Mouse (Mus musculus) neural tube, embryonic 15.5 days (tissue): ENCODE measurements around the gene Panx1. TPM values are rescaled to one million over a fixed set of nuclear protein-coding genes. Genes with fewer than 3 reads are reported as not detected.
A peak's percentile ranks its signal among the peaks of the same experiment; 100 is the strongest.

Experiments used
- ATAC-seq: fragments of 200-750 bp; cut with Nextera tagmentation; 2 replicates; pipeline ENCODE4 v1.8.0; 2017; ENCODE audit warnings: mild to moderate bottlenecking, moderate TSS enrichment, moderate library complexity; ENCODE audit not compliant: low FRiP score
- H3K27ac ChIP-seq: fragments of 300-500 bp; sonication (generic); replicated peaks from 2 replicates; pipeline ENCODE4 v1.5.1; 2015; ENCODE audit warnings: mild to moderate bottlenecking, inconsistent platforms
- H3K27me3 ChIP-seq: fragments of 300-500 bp; sonication (generic); replicated peaks from 2 replicates; pipeline ENCODE4 v1.6.1; 2015; ENCODE audit warnings: inconsistent platforms
- H3K36me3 ChIP-seq: fragments of 300-500 bp; sonication (generic); 2 replicates; pipeline ENCODE4 v1.6.1; 2015; ENCODE audit warnings: inconsistent platforms
- H3K4me1 ChIP-seq: fragments of 300-500 bp; sonication (generic); 2 replicates; pipeline ENCODE4 v1.6.1; 2015; ENCODE audit warnings: inconsistent platforms
- H3K4me2 ChIP-seq: fragments of 300-500 bp; sonication (generic); 2 replicates; pipeline ENCODE4 v1.6.1; 2015; ENCODE audit warnings: inconsistent platforms, mild to moderate bottlenecking, moderate library complexity
- H3K4me3 ChIP-seq: fragments of 300-500 bp; sonication (generic); replicated peaks from 2 replicates; pipeline ENCODE4 v1.5.1; 2015; ENCODE audit warnings: mild to moderate bottlenecking, inconsistent platforms
- H3K9ac ChIP-seq: fragments of 300-500 bp; sonication (generic); replicated peaks from 2 replicates; pipeline ENCODE4 v1.6.1; 2015; ENCODE audit warnings: mild to moderate bottlenecking, inconsistent platforms
- H3K9me3 ChIP-seq: fragments of 300-500 bp; sonication (generic); replicated peaks from 2 replicates; pipeline ENCODE4 v1.6.1; 2016; ENCODE audit warnings: inconsistent platforms
- WGBS: fragments of 180-500 bp; shearing (Covaris S2); methylation state at CpG from one replicate; pipeline ENCODE4 v1.1.7; 2015; ENCODE audit warnings: mixed read lengths; 5-methylcytosine and 5-hydroxymethylcytosine counted together
- polyA plus RNA-seq: library from polyadenylated mRNA; unstranded; fragments of >200 nt; fragmentation: Nextera tagmentation; extraction: Ambion mirVana; gene quantifications from 2 replicates; pipeline ENCODE4 v1.2.1, GENCODE M21; 2015

Gene Panx1
- polyA plus RNA-seq, 1 experiment from 2014 or later = 164 TPM

DNA sequence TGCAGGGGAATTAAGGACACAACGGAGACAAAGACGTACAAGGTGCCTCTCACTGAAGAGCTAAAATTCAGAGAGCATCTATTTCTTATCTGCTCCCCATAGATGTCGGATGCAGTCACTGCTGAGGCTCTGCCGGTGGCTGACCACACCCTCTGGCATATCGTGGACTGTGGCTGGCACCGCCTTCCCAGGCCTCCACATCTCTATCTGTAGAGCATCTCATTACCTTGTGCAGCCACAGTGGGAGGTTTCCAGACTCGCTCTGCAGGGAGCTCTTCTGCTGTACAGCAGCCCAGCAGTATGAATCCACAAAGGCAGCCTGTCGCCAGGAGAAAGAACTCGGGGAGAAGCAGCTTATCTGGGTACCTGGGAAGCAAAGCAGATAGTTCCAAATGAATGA, 24.1 kb downstream of the Panx1 start:
- Histone ChIP-seq H3K4me3 (no peak overlapping the region), H3K27ac (no peak overlapping the region), H3K36me3 (peaks cover 22% of the 10 kb centered on the region), H3K9ac (no peak overlapping the region), H3K9me3 (no peaks in the 10 kb centered on the region), H3K27me3 (no peaks in the 10 kb centered on the region), H3K4me1 (no peaks in the 10 kb centered on the region), H3K4me2 (no peak overlapping the region)
- ATAC-seq = no peak
- WGBS = 84% methylated on average over 9 of the region's 9 CpGs

GRCm38 (mm10) chr9:15020561-15021080, 24.7 kb downstream of the Panx1 start:
- no peak overlapping the region for H3K27ac ChIP-seq
- no peak overlapping the region for H3K4me2 ChIP-seq
- H3K9ac ChIP-seq = no peak overlapping the region
- no peaks in the 10 kb centered on the region for H3K9me3 ChIP-seq
- H3K4me3 ChIP-seq = no peak overlapping the region
- peaks cover 22% of the 10 kb centered on the region for H3K36me3 ChIP-seq
- no peaks in the 10 kb centered on the region for H3K4me1 ChIP-seq
- WGBS = 93% methylated on average over 5 of the region's 5 CpGs
- no peak for ATAC-seq
- no peaks in the 10 kb centered on the region for H3K27me3 ChIP-seq

GRCm38 (mm10) chr9:15018756-15019131, 26.5 kb downstream of the Panx1 start:
- Histone ChIP-seq H3K4me3 (no peak overlapping the region), H3K27me3 (no peaks in the 10 kb centered on the region), H3K9me3 (no peaks in the 10 kb centered on the region), H3K27ac (no peak overlapping the region), H3K4me2 (no peak overlapping the region), H3K9ac (no peak overlapping the region), H3K4me1 (no peaks in the 10 kb centered on the region), H3K36me3 (peaks cover 26% of the 10 kb centered on the region)
- ATAC-seq = no peak
- WGBS = 85% methylated on average over 5 of the region's 5 CpGs

- no peak for ATAC-seq
- Histone ChIP-seq H3K36me3 (peaks cover 28% of the 10 kb centered on the region), H3K4me2 (no peak overlapping the region), H3K27ac (no peak overlapping the region), H3K4me3 (no peak overlapping the region), H3K4me1 (no peaks in the 10 kb centered on the region), H3K9ac (no peak overlapping the region), H3K9me3 (no peaks in the 10 kb centered on the region), H3K27me3 (no peaks in the 10 kb centered on the region)
- 88% methylated on average over 18 of the region's 18 CpGs for WGBS
These were observed 27.2 kb downstream of the Panx1 start for GRCm38 (mm10) chr9:15017791-15018755.

GRCm38 (mm10) chr9:15015223-15015956, 29.9 kb downstream of the Panx1 start:
- WGBS = 53% methylated on average over 7 of the region's 7 CpGs
- ATAC-seq = peak; percentile 71; the same call in 1 of the 2 replicates

GRCm38 (mm10) chr9:15007566-15007965, 37.7 kb downstream of the Panx1 start:
- no peak overlapping the region for H3K4me2 ChIP-seq
- peaks cover 16% of the 10 kb centered on the region for H3K4me1 ChIP-seq
- ATAC-seq = no peak
- WGBS = 68% methylated on average over 14 of the region's 14 CpGs
- H3K9ac ChIP-seq = no peak overlapping the region
- no peak overlapping the region for H3K4me3 ChIP-seq
- H3K27ac ChIP-seq = no peak overlapping the region
- H3K9me3 ChIP-seq = no peaks in the 10 kb centered on the region
- no peaks in the 10 kb centered on the region for H3K27me3 ChIP-seq
- H3K36me3 ChIP-seq = peaks cover 34% of the 10 kb centered on the region

More at GRCm38 (mm10) chr9:15015223-15015956, 29.9 kb downstream of the Panx1 start:
- peaks cover 19% of the 10 kb centered on the region for H3K36me3 ChIP-seq
- H3K4me3 ChIP-seq = no peak overlapping the region
- no peaks in the 10 kb centered on the region for H3K4me1 ChIP-seq
- H3K27ac ChIP-seq = no peak overlapping the region
- H3K27me3 ChIP-seq = no peaks in the 10 kb centered on the region
- no peak overlapping the region for H3K9ac ChIP-seq
- H3K9me3 ChIP-seq = no peaks in the 10 kb centered on the region
- H3K4me2 ChIP-seq = no peak overlapping the region

DNA sequence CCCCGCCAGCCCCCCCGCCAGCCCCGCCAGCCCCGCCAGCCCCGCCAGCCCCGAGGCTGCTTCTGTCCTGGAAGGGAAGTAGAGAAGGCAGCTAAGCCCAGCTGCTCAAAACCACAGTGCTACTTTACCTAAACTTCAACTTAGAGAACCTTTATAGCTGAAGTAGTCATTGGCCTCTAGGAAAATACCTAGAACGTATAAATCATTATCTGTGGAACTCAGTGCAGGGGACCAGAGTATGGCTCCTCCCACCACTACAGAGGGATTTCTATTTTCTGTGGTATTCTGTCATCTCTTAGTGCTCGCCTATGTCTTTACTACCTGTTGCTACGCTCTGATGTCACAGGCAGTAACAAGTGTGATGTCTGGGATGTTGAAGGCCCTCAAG, 41.0 kb downstream of the Panx1 start:
- Histone ChIP-seq H3K27me3 (no peaks in the 10 kb centered on the region), H3K4me3 (no peak overlapping the region), H3K9ac (no peak overlapping the region), H3K9me3 (no peaks in the 10 kb centered on the region), H3K4me1 (peaks cover 16% of the 10 kb centered on the region), H3K4me2 (peak overlapping the region; percentile 30), H3K36me3 (peaks cover 35% of the 10 kb centered on the region), H3K27ac (no peak overlapping the region)
- 46% methylated on average over 9 of the region's 9 CpGs for WGBS
- ATAC-seq = no peak

GRCm38 (mm10) chr9:15003676-15004297, 41.5 kb downstream of the Panx1 start:
- no peaks in the 10 kb centered on the region for H3K27me3 ChIP-seq
- H3K4me3 ChIP-seq = no peak overlapping the region
- peak; percentile 40; the same call in 1 of the 2 replicates for ATAC-seq
- peaks cover 16% of the 10 kb centered on the region for H3K4me1 ChIP-seq
- peaks cover 32% of the 10 kb centered on the region for H3K36me3 ChIP-seq
- peak overlapping the region; percentile 30 for H3K4me2 ChIP-seq
- 14% methylated on average over 10 of the region's 10 CpGs for WGBS
- H3K27ac ChIP-seq = peak overlapping the region; percentile 48
- no peaks in the 10 kb centered on the region for H3K9me3 ChIP-seq
- 0 out of 2 replicates have a peak overlapping the region, but pooled peaks have one; percentile 7 for H3K9ac ChIP-seq

DNA sequence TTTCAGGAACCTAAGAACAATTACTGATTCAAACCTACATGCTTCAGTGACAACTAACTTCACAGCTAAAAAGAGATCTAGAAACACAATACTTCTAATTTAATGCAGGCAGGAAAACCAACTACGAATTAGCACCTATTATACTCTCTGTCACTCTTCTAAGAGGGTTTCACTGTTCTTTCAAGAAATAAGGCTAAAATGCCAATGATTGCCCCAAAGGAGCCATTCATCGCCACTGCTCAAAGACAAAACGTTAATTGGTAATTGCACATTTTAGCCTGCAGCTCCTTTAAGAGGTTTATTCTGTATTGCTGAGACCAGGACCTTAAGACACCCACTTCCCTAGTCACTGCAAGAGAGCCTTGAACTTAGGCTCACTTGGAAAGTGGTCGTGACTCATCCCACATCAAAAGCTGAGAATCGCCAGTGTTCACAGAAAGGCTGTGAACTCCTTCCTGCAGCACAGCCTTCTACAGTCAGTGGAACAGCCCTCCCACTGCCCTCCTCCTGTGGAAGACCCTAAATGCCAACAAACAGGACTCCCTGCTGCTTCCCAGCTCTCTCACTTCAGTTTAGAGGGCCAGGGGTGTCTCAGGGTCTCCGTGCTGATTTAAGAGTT, 42.2 kb downstream of the Panx1 start:
- H3K4me1 ChIP-seq = peaks cover 16% of the 10 kb centered on the region
- H3K27me3 ChIP-seq = no peaks in the 10 kb centered on the region
- H3K9ac ChIP-seq = no peak overlapping the region
- WGBS = 12% methylated on average over 6 of the region's 6 CpGs
- H3K27ac ChIP-seq = peak overlapping the region; percentile 48
- peaks cover 32% of the 10 kb centered on the region for H3K36me3 ChIP-seq
- no peak overlapping the region for H3K4me2 ChIP-seq
- peak; percentile 30; the same call in 1 of the 2 replicates for ATAC-seq
- no peak overlapping the region for H3K4me3 ChIP-seq
- H3K9me3 ChIP-seq = no peaks in the 10 kb centered on the region

GRCm38 (mm10) chr9:14998790-14999189, 46.5 kb downstream of the Panx1 start:
- Histone ChIP-seq H3K9ac (no peak overlapping the region), H3K4me3 (no peak overlapping the region), H3K36me3 (peaks cover 5% of the 10 kb centered on the region; the same call in 1 of the 2 replicates), H3K4me2 (no peak overlapping the region), H3K4me1 (peaks cover 10% of the 10 kb centered on the region), H3K9me3 (no peaks in the 10 kb centered on the region), H3K27me3 (no peaks in the 10 kb centered on the region), H3K27ac (no peak overlapping the region)
- no peak for ATAC-seq
- WGBS = 85% methylated on average over 9 of the region's 9 CpGs
